Mouse (Mus musculus) myocyte (in vitro differentiated cells): ENCODE results near the gene Ube2j2.

Experiments used
- MAX ChIP-seq: IDR thresholded peaks from one replicate; pipeline ENCODE4 v1.6.1; 2011; ENCODE audit warnings: low read depth, mild to moderate bottlenecking, control low read depth
- MYOD1 ChIP-seq, 3 experiments: IDR thresholded peaks; one replicate each; pipeline ENCODE4 v1.6.1; 2011; ENCODE audit warnings: control low read depth in 2 of 3, low read depth in 2 of 3, mild to moderate bottlenecking in 2 of 3, moderate library complexity in 1 of 3; ENCODE audit not compliant: insufficient read length in 2 of 3, control insufficient read depth in 1 of 3
- POLR2A ChIP-seq: IDR thresholded peaks from one replicate; pipeline ENCODE4 v1.6.1; 2011; ENCODE audit warnings: low read depth, mild to moderate bottlenecking, control low read depth, moderate library complexity; ENCODE audit not compliant: insufficient read length
- POLR2AphosphoS2 ChIP-seq: IDR thresholded peaks from one replicate; pipeline ENCODE4 v1.6.1; 2011; ENCODE audit warnings: low read depth, control low read depth; ENCODE audit not compliant: insufficient read length
- TCF12 ChIP-seq: IDR thresholded peaks from one replicate; pipeline ENCODE4 v1.6.1; 2011; ENCODE audit warnings: mild to moderate bottlenecking, control low read depth; ENCODE audit not compliant: poor library complexity, insufficient read depth, severe bottlenecking

DNA sequence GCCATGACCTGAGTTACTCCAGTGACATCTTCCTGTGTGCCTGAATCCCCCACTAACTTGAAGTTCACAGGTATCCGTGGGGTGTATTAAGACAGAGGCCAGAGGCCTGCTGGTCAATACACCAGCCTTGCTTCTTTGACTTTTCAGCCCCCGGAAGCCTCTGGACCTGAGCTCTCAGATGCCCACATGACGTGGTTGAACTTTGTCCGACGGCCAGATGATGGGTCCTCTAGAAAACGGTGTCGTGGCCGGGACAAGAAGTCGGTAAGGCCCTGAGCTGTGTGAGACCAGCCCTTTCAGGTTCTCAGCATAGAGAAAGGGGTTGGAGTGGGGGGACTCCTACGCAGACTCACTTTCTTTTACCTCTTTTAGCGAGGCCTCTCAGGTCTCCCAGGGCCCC, 20.8 kb downstream of the Ube2j2 start:
- TF ChIP-seq POLR2A, result no peak
- no peak for TF ChIP-seq MAX
- no peak for TF ChIP-seq TCF12
- no peak for TF ChIP-seq MYOD1 (IDR thresholded peaks at IDR 0.05; ENCODE audit: control insufficient read depth in 1 of 3, insufficient read length in 2 of 3, low read depth in 2 of 3)
- no peak for TF ChIP-seq POLR2AphosphoS2
